In the genomic region with DNA sequence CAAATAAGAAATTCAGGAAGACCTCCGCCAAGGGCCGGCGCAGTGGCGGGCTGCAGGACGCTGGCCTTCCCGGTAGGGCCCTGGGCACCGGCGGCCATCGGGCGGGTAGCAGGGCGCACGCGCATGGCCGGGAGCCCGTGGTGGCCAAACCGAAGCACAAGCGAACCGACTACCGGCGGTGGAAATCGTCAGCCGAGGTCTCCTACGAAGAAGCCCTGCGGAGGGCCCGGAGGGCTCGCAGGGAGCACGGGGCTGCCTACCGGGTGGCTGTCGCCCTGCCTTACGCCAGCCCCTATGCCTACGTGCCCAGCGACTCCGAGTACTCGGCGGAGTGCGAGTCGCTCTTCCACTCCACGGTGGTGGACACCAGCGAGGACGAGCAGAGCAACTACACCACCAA, we compare ENCODE assay signal across 15 mouse cellular contexts. TPM values are rescaled to one million over a fixed set of nuclear protein-coding genes. Genes with fewer than 3 reads are reported as not detected.
"Had no signal": no experiment of that assay in that cellular context is flagged by ENCODE, and none has a peak within 500 bp of the region (broad histone marks: within the 10 kb centered on the region; RNA-seq: fewer than 3 reads in every experiment).

No protein-coding gene starts in this region.

- H3K27me3 ChIP-seq: limb, embryonic 12.5 days; liver, embryonic 13.5 days; lung, embryonic 15.5 days; midbrain, embryonic 13.5 days had no signal

- H3K4me3 ChIP-seq: limb, embryonic 12.5 days; liver, embryonic 13.5 days; lung, embryonic 15.5 days; midbrain, embryonic 13.5 days had no signal

- H3K4me2 ChIP-seq: limb, embryonic 12.5 days; liver, embryonic 13.5 days; lung, embryonic 15.5 days; midbrain, embryonic 13.5 days had no signal

- H3K27ac ChIP-seq: limb, embryonic 12.5 days; liver, embryonic 13.5 days; lung, embryonic 15.5 days; macrophage; midbrain, embryonic 13.5 days; stomach, postnatal 0 days had no signal

- H3K9ac ChIP-seq: limb, embryonic 12.5 days; liver, embryonic 13.5 days; liver, postnatal 0 days; lung, embryonic 15.5 days; midbrain, embryonic 13.5 days had no signal

- DNase-seq: kidney, adult 8-10 months; kidney, postnatal 36 days; layer of hippocampus, adult 9-11 months; layer of hippocampus, postnatal 36 days; liver; liver, embryonic 13.5 days; liver, postnatal 0 days; lung, postnatal 14 days; right cerebral cortex, postnatal 25 days; thymus, postnatal 36 days had no signal

- ATAC-seq: liver, postnatal 0 days; midbrain, embryonic 13.5 days had no signal

- H3K9me3 ChIP-seq: lung, embryonic 15.5 days had no signal

- H3K4me1 ChIP-seq: limb, embryonic 12.5 days; liver, embryonic 13.5 days; lung, embryonic 15.5 days; midbrain, embryonic 13.5 days had no signal

RNA-seq across cellular contexts. Expression of a gene that starts 8.6 kb away (rescaled TPM):
- polyA plus RNA-seq: macrophage had no signal
